Mouse (Mus musculus): ENCODE data around the gene Hacd4.
A peak's percentile ranks its signal among the peaks of the same experiment; 100 is the strongest.

The Hacd4 gene

GRCm38 (mm10) chr4:88350910-88351309 is 87.8 kb downstream of the Hacd4 start:
- DNase-seq (ENCODE audit: low read depth, low spot score), result peak; percentile 81

Data from ES-CJ7 (cell line).